In the genomic region with DNA sequence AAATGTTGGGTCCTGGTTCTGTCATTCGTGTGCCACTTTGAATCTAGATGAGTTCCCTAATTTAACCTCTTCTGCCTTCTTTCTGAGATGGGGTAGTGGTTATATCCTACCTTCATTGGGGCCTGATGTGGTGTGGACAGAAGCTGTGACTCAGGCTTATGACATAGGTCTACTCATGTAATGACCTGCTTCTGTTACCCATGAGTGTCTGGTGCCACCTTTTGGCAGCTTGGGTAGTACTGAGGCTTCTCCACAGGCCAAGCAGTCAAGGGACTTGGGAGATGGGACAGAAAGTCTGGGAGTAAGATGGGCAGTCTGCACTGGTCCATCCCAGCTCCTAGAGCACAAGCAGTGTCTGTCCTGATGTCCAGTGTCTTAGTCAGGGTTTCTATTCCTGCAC, we compare ENCODE assay signal across 14 mouse cellular contexts. TPM values are rescaled to one million over a fixed set of nuclear protein-coding genes. Genes with fewer than 3 reads are reported as not detected.
A peak's percentile ranks its signal among the peaks of the same experiment; 100 is the strongest.
DNase-seq lines count a peak whose midpoint lies in the region; ATAC-seq and TF ChIP-seq lines count a peak whose summit lies in the region.
"Had no signal": no experiment of that assay in that cellular context is flagged by ENCODE, and none has a peak within 500 bp of the region (broad histone marks: within the 10 kb centered on the region; RNA-seq: fewer than 3 reads in every experiment).

No protein-coding gene starts in this region.

- no peaks in the 10 kb centered on the region for H3K4me1 ChIP-seq in cerebellum, adult 2 months (ENCODE audit: control insufficient read depth, insufficient read depth, low read length)
- H3K4me1 ChIP-seq in kidney, embryonic 15.5 days = no peaks in the 10 kb centered on the region
- H3K4me1 ChIP-seq in lung, adult 2 months (ENCODE audit: control insufficient read depth, insufficient read depth, low read length) = no peaks in the 10 kb centered on the region
- H3K4me1 ChIP-seq: heart, embryonic 13.5 days had no signal

- no peak overlapping the region for H3K27ac ChIP-seq in cerebellum, adult 2 months (ENCODE audit: insufficient read depth, low read length)
- no peak overlapping the region for H3K27ac ChIP-seq in kidney, embryonic 15.5 days
- H3K27ac ChIP-seq: heart, embryonic 13.5 days had no signal

- no peaks in the 10 kb centered on the region for H3K27me3 ChIP-seq in cerebellum, adult 2 months (ENCODE audit: control insufficient read depth, insufficient read depth, low read length)
- peaks cover 9% of the 10 kb centered on the region; the same call in 1 of the 2 replicates for H3K27me3 ChIP-seq in kidney, embryonic 15.5 days

- no peaks in the 10 kb centered on the region for H3K9me3 ChIP-seq in kidney, embryonic 15.5 days (replicated peaks)
- H3K9me3 ChIP-seq: heart, embryonic 13.5 days; megakaryocyte, embryonic 14.5 days had no signal

- no peak for TF ChIP-seq POLR2A in cerebellum, adult 2 months (IDR thresholded peaks at IDR 0.05; ENCODE audit: borderline replicate concordance, insufficient read depth, low read length)
- no peak for TF ChIP-seq POLR2A in lung, adult 2 months (IDR thresholded peaks at IDR 0.05; ENCODE audit: borderline replicate concordance, extremely low read depth, low read depth, low read length)

- no peak overlapping the region for H3K4me2 ChIP-seq in kidney, embryonic 15.5 days
- H3K4me2 ChIP-seq: heart, embryonic 13.5 days had no signal

- H3K36me3 ChIP-seq in kidney, embryonic 15.5 days = no peaks in the 10 kb centered on the region
- H3K36me3 ChIP-seq: heart, embryonic 13.5 days had no signal

- TF ChIP-seq CTCF in cerebellum, adult 2 months (IDR thresholded peaks at IDR 0.05; ENCODE audit: borderline replicate concordance, insufficient read depth, low read depth, low read length) = peak; percentile 26; the same call in 1 of the 2 replicates
- no peak; the same call in 1 of the 2 replicates for TF ChIP-seq CTCF in lung, adult 2 months (IDR thresholded peaks at IDR 0.05; ENCODE audit: insufficient read depth, low read length)

- DNase-seq in cerebellum, adult 2 months = no peak
- DNase-seq in cerebellum, postnatal 4 days (ENCODE audit: low spot score in 2 of 2) = no peak
- peak; percentile 40 for DNase-seq in kidney, postnatal 10 days
- peak; percentile 46 to 60 for DNase-seq in B cell, adult 2 months
- no peak for DNase-seq in left cerebral cortex, postnatal 14 days (ENCODE audit: low spot score in 2 of 2)
- no peak for DNase-seq in lung, adult 2 months
- DNase-seq: layer of hippocampus, postnatal 36 days had no signal

- no peak overlapping the region for H3K9ac ChIP-seq in kidney, embryonic 15.5 days
- H3K9ac ChIP-seq: heart, embryonic 13.5 days had no signal

- WGBS in cerebellum, adult 2 months = 68% methylated on average over 1 of the region's 1 CpGs
- 74% methylated on average over 1 of the region's 1 CpGs for WGBS in kidney, embryonic 15.5 days
- WGBS in lung, adult 2 months = 59% methylated on average over 1 of the region's 1 CpGs

- no peak for ATAC-seq in kidney, embryonic 15.5 days (replicated peaks; ENCODE audit: low FRiP score)
- peak; percentile 78 for ATAC-seq in common myeloid progenitor, adult 5-6 weeks (replicated peaks; ENCODE audit: low read depth, poor library complexity, severe bottlenecking)
- ATAC-seq: inflammation-experienced regulatory T-cells, adult 6 months had no signal

- no peak overlapping the region for H3K4me3 ChIP-seq in cerebellum, adult 2 months (replicated peaks; ENCODE audit: insufficient read depth, low read depth, low read length)
- H3K4me3 ChIP-seq in kidney, embryonic 15.5 days (replicated peaks) = no peak overlapping the region
- no peak overlapping the region for H3K4me3 ChIP-seq in lung, adult 2 months (replicated peaks; ENCODE audit: extremely low read depth, low read depth, low read length)
- H3K4me3 ChIP-seq: heart, embryonic 13.5 days; megakaryocyte, embryonic 14.5 days had no signal

- intact Hi-C loops in left cerebral cortex, postnatal 14 days (cut with DNase I) = no loop called here

RNA-seq across cellular contexts. Expression of a gene that starts 7.9 kb away (rescaled TPM):
- polyA plus RNA-seq in cerebellum, adult 2 months (2012; rRNA removed) = not detected in 2 replicates
- polyA plus RNA-seq in kidney, embryonic 15.5 days (2015; fragmentation: Nextera tagmentation; extraction: Ambion mirVana) = not detected in 2 replicates
- not detected in 2 replicates for total RNA-seq in common myeloid progenitor, adult 5-6 weeks (2017)
- total RNA-seq in left cerebral cortex, postnatal 14 days (2021) = not detected
- not detected in 2 replicates for polyA plus RNA-seq in lung, adult 2 months (2012; rRNA removed)
- total RNA-seq: layer of hippocampus, postnatal 36 days; liver, adult 2 months had no signal
- polyA plus RNA-seq: heart, embryonic 13.5 days; liver, adult 2 months; stomach, embryonic 14.5 days had no signal

RNA-seq across cellular contexts. Expression of a gene that starts 10.4 kb away (rescaled TPM):
- polyA plus RNA-seq in cerebellum, adult 2 months (2012; rRNA removed) = 1.6 and 1.8 TPM in 2 replicates
- polyA plus RNA-seq in kidney, embryonic 15.5 days (2015; fragmentation: Nextera tagmentation; extraction: Ambion mirVana) = 8.8 and 9.0 TPM in 2 replicates
- total RNA-seq in common myeloid progenitor, adult 5-6 weeks (2017) = 144 and 157 TPM in 2 replicates
- 1 to 10 TPM; 2.8 to 4.1 TPM for total RNA-seq in left cerebral cortex, postnatal 14 days (2021)
- 5.2 and 6.3 TPM in 2 replicates for polyA plus RNA-seq in lung, adult 2 months (2012; rRNA removed)

RNA-seq across cellular contexts. Expression of a gene that starts 16.7 kb away (rescaled TPM):
- 0.64 and 1.2 TPM in 2 replicates for polyA plus RNA-seq in cerebellum, adult 2 months (2012; rRNA removed)
- polyA plus RNA-seq in kidney, embryonic 15.5 days (2015; fragmentation: Nextera tagmentation; extraction: Ambion mirVana) = 4.4 and 5.1 TPM in 2 replicates
- 0.14 TPM in 1 of 2 replicates, not detected in the other for total RNA-seq in common myeloid progenitor, adult 5-6 weeks (2017)
- under 1 TPM; 0.42 to 0.46 TPM for total RNA-seq in left cerebral cortex, postnatal 14 days (2021)
- polyA plus RNA-seq in lung, adult 2 months (2012; rRNA removed) = 0.48 and 0.51 TPM in 2 replicates

Comparison
In these comparisons a context has a peak if more than half of its experiments do, and no peak if none do; other contexts are left out.
1. DNase-seq: peak in kidney, postnatal 10 days (single experiment) and B cell, adult 2 months (2 of 2); none in cerebellum, adult 2 months (0 of 2), cerebellum, postnatal 4 days (0 of 2), left cerebral cortex, postnatal 14 days (0 of 2) and lung, adult 2 months (single experiment).